Mouse (Mus musculus) hindbrain, embryonic 15.5 days (tissue): ENCODE data around the gene Plekhh2. TPM values are rescaled to one million over a fixed set of nuclear protein-coding genes. Genes with fewer than 3 reads are reported as not detected.

ENCODE experiments used
- ATAC-seq: fragments of 200-750 bp; cut with Nextera tagmentation; 2 replicates; pipeline ENCODE4 v1.8.0; 2017; ENCODE audit warnings: low read depth, moderate number of reproducible peaks, moderate TSS enrichment; ENCODE audit not compliant: low FRiP score
- H3K27ac ChIP-seq: fragments of 300-500 bp; sonication (generic); replicated peaks from 2 replicates; pipeline ENCODE4 v1.5.1; 2015; ENCODE audit warnings: mild to moderate bottlenecking, inconsistent platforms
- H3K27me3 ChIP-seq: fragments of 300-500 bp; sonication (generic); 2 replicates; pipeline ENCODE4 v1.6.1; 2015; ENCODE audit warnings: control low read depth, inconsistent platforms
- H3K36me3 ChIP-seq: fragments of 300-500 bp; sonication (generic); 2 replicates; pipeline ENCODE4 v1.6.1; 2015; ENCODE audit warnings: control low read depth, inconsistent platforms
- H3K4me1 ChIP-seq: fragments of 300-500 bp; sonication (generic); replicated peaks from 2 replicates; pipeline ENCODE4 v1.6.1; 2015; ENCODE audit warnings: control low read depth, inconsistent platforms
- H3K4me2 ChIP-seq: fragments of 300-500 bp; sonication (generic); 2 replicates; pipeline ENCODE4 v1.6.1; 2015; ENCODE audit warnings: moderate library complexity, mild to moderate bottlenecking, inconsistent platforms
- H3K4me3 ChIP-seq: fragments of 300-500 bp; sonication (generic); 2 replicates; pipeline ENCODE4 v1.5.1; 2015; ENCODE audit warnings: mild to moderate bottlenecking, inconsistent platforms
- H3K9ac ChIP-seq: fragments of 300-500 bp; sonication (generic); 2 replicates; pipeline ENCODE4 v1.6.1; 2015; ENCODE audit warnings: inconsistent platforms
- H3K9me3 ChIP-seq: fragments of 300-500 bp; sonication (generic); 2 replicates; pipeline ENCODE4 v1.6.1; 2016; ENCODE audit warnings: control low read depth, inconsistent platforms
- WGBS: fragments of 180-500 bp; shearing (Covaris S2); methylation state at CpG from one replicate; pipeline ENCODE4 v1.1.7; 2015; 5-methylcytosine and 5-hydroxymethylcytosine counted together
- polyA plus RNA-seq: library from polyadenylated mRNA; unstranded; fragments of >200 nt; fragmentation: Nextera tagmentation; extraction: Ambion mirVana; gene quantifications from 2 replicates; pipeline ENCODE4 v1.2.1, GENCODE M21; 2015

Gene Plekhh2
- polyA plus RNA-seq, 1 experiment from 2014 or later, result 2.3 TPM

- H3K27me3 ChIP-seq, result no peaks in the 10 kb centered on the region
- H3K36me3 ChIP-seq, result no peaks in the 10 kb centered on the region
- 54% methylated on average over 10 of the region's 10 CpGs for WGBS
- H3K4me1 ChIP-seq, result no peaks in the 10 kb centered on the region
- no peak overlapping the region for H3K9ac ChIP-seq
- no peaks in the 10 kb centered on the region for H3K9me3 ChIP-seq
- ATAC-seq, result no peak
- H3K4me2 ChIP-seq, result no peak overlapping the region
- H3K27ac ChIP-seq, result no peak overlapping the region
- H3K4me3 ChIP-seq, result no peak overlapping the region
These were observed 128.2 kb downstream of the Plekhh2 start for GRCm38 (mm10) chr17:84639796-84640378.

- ATAC-seq, result no peak
- H3K4me2 ChIP-seq, result no peak overlapping the region
- H3K27me3 ChIP-seq, result no peaks in the 10 kb centered on the region
- 36% methylated on average over 3 of the region's 3 CpGs for WGBS
- no peak overlapping the region for H3K9ac ChIP-seq
- no peaks in the 10 kb centered on the region for H3K36me3 ChIP-seq
- no peaks in the 10 kb centered on the region for H3K9me3 ChIP-seq
- no peaks in the 10 kb centered on the region for H3K4me1 ChIP-seq
- H3K4me3 ChIP-seq, result no peak overlapping the region
- no peak overlapping the region for H3K27ac ChIP-seq
These were observed 130.2 kb downstream of the Plekhh2 start for GRCm38 (mm10) chr17:84641893-84642292.

GRCm38 (mm10) chr17:84642324-84642723 is 130.6 kb downstream of the Plekhh2 start:
- H3K27me3 ChIP-seq, result no peaks in the 10 kb centered on the region
- ATAC-seq, result no peak
- no peak overlapping the region for H3K4me2 ChIP-seq
- H3K36me3 ChIP-seq, result no peaks in the 10 kb centered on the region
- no peak overlapping the region for H3K4me3 ChIP-seq
- WGBS, result 90% methylated on average over 9 of the region's 9 CpGs
- no peak overlapping the region for H3K9ac ChIP-seq
- H3K27ac ChIP-seq, result no peak overlapping the region
- H3K9me3 ChIP-seq, result no peaks in the 10 kb centered on the region
- H3K4me1 ChIP-seq, result no peaks in the 10 kb centered on the region

- Histone ChIP-seq H3K4me1 (no peaks in the 10 kb centered on the region), H3K9me3 (no peaks in the 10 kb centered on the region), H3K27me3 (no peaks in the 10 kb centered on the region), H3K36me3 (no peaks in the 10 kb centered on the region), H3K4me3 (no peak overlapping the region), H3K27ac (no peak overlapping the region), H3K9ac (no peak overlapping the region), H3K4me2 (no peak overlapping the region)
- ATAC-seq, result no peak
- WGBS, result 64% methylated on average over 16 of the region's 16 CpGs
These were observed 132.8 kb downstream of the Plekhh2 start for GRCm38 (mm10) chr17:84644292-84645050.

GRCm38 (mm10) chr17:84645119-84645518 is 133.4 kb downstream of the Plekhh2 start:
- H3K4me2 ChIP-seq, result no peak overlapping the region
- no peak overlapping the region for H3K4me3 ChIP-seq
- no peaks in the 10 kb centered on the region for H3K4me1 ChIP-seq
- no peaks in the 10 kb centered on the region for H3K36me3 ChIP-seq
- H3K27ac ChIP-seq, result no peak overlapping the region
- no peaks in the 10 kb centered on the region for H3K9me3 ChIP-seq
- no peaks in the 10 kb centered on the region for H3K27me3 ChIP-seq
- no peak overlapping the region for H3K9ac ChIP-seq
- 46% methylated on average over 9 of the region's 9 CpGs for WGBS
- ATAC-seq, result no peak

- H3K4me3 ChIP-seq, result no peak overlapping the region
- H3K9me3 ChIP-seq, result no peaks in the 10 kb centered on the region
- no peak overlapping the region for H3K4me2 ChIP-seq
- H3K27me3 ChIP-seq, result no peaks in the 10 kb centered on the region
- no peak overlapping the region for H3K27ac ChIP-seq
- ATAC-seq, result no peak
- no peak overlapping the region for H3K9ac ChIP-seq
- no peaks in the 10 kb centered on the region for H3K36me3 ChIP-seq
- H3K4me1 ChIP-seq, result no peaks in the 10 kb centered on the region
- WGBS, result 29% methylated on average over 3 of the region's 7 CpGs
These were observed 134.2 kb downstream of the Plekhh2 start for GRCm38 (mm10) chr17:84645894-84646293.

- no peak overlapping the region for H3K9ac ChIP-seq
- no peak for ATAC-seq
- WGBS, result 54% methylated on average over 2 of the region's 2 CpGs
These were observed 134.8 kb downstream of the Plekhh2 start for GRCm38 (mm10) chr17:84646477-84646876.

GRCm38 (mm10) chr17:84647630-84648029 is 135.9 kb downstream of the Plekhh2 start:
- 90% methylated on average over 4 of the region's 4 CpGs for WGBS
- ATAC-seq, result no peak
- H3K9me3 ChIP-seq, result no peaks in the 10 kb centered on the region

More at GRCm38 (mm10) chr17:84646477-84646876, 134.8 kb downstream of the Plekhh2 start:
- no peaks in the 10 kb centered on the region for H3K36me3 ChIP-seq
- H3K27ac ChIP-seq, result no peak overlapping the region
- H3K27me3 ChIP-seq, result no peaks in the 10 kb centered on the region
- no peaks in the 10 kb centered on the region for H3K4me1 ChIP-seq
- no peaks in the 10 kb centered on the region for H3K9me3 ChIP-seq
- H3K4me3 ChIP-seq, result no peak overlapping the region
- H3K4me2 ChIP-seq, result no peak overlapping the region

GRCm38 (mm10) chr17:84650302-84651017 is 138.8 kb downstream of the Plekhh2 start:
- no peak overlapping the region for H3K4me2 ChIP-seq
- no peaks in the 10 kb centered on the region for H3K27me3 ChIP-seq
- H3K4me1 ChIP-seq, result no peaks in the 10 kb centered on the region
- H3K4me3 ChIP-seq, result no peak overlapping the region
- ATAC-seq, result no peak
- H3K27ac ChIP-seq, result no peak overlapping the region
- H3K9me3 ChIP-seq, result no peaks in the 10 kb centered on the region
- 93% methylated on average over 9 of the region's 9 CpGs for WGBS
- H3K36me3 ChIP-seq, result peaks cover 4% of the 10 kb centered on the region; the same call in 1 of the 2 replicates
- H3K9ac ChIP-seq, result no peak overlapping the region

More at GRCm38 (mm10) chr17:84647630-84648029, 135.9 kb downstream of the Plekhh2 start:
- Histone ChIP-seq H3K4me2 (no peak overlapping the region), H3K27me3 (no peaks in the 10 kb centered on the region), H3K4me3 (no peak overlapping the region), H3K27ac (no peak overlapping the region), H3K9ac (no peak overlapping the region), H3K36me3 (no peaks in the 10 kb centered on the region), H3K4me1 (no peaks in the 10 kb centered on the region)

GRCm38 (mm10) chr17:84653544-84653943 is 141.8 kb downstream of the Plekhh2 start:
- H3K27ac ChIP-seq, result no peak overlapping the region
- H3K27me3 ChIP-seq, result no peaks in the 10 kb centered on the region
- 88% methylated on average over 9 of the region's 9 CpGs for WGBS
- peaks cover 4% of the 10 kb centered on the region; the same call in 1 of the 2 replicates for H3K36me3 ChIP-seq
- H3K9me3 ChIP-seq, result no peaks in the 10 kb centered on the region
- ATAC-seq, result no peak
- no peak overlapping the region for H3K9ac ChIP-seq
- no peak overlapping the region for H3K4me3 ChIP-seq
- H3K4me2 ChIP-seq, result no peak overlapping the region
- H3K4me1 ChIP-seq, result peaks cover 22% of the 10 kb centered on the region

- peak overlapping the region; percentile 56 for H3K27ac ChIP-seq
- 52% methylated on average over 5 of the region's 5 CpGs for WGBS
- H3K9me3 ChIP-seq, result no peaks in the 10 kb centered on the region
- peaks cover 22% of the 10 kb centered on the region for H3K4me1 ChIP-seq
- no peak overlapping the region for H3K4me3 ChIP-seq
- H3K9ac ChIP-seq, result no peak overlapping the region
- peak; percentile 59; the same call in 1 of the 2 replicates for ATAC-seq
- H3K27me3 ChIP-seq, result no peaks in the 10 kb centered on the region
- H3K4me2 ChIP-seq, result no peak overlapping the region; the same call in 1 of the 2 replicates
- H3K36me3 ChIP-seq, result peaks cover 4% of the 10 kb centered on the region; the same call in 1 of the 2 replicates
These were observed 144.5 kb downstream of the Plekhh2 start for GRCm38 (mm10) chr17:84656205-84656604.
